Mouse (Mus musculus): ENCODE data around the gene Sytl1.

Sytl1 gene

GRCm38 (mm10) chr4:133212562-133213267 lies 50.2 kb downstream of the Sytl1 start:
- peak; percentile 87 for DNase-seq (ENCODE audit: low read depth, low spot score)

GRCm38 (mm10) chr4:133211751-133212561 lies 51.0 kb downstream of the Sytl1 start, which contains the start of the genes Cd164l2 and Gpr3:
Gene Cd164l2 (plus strand): TSS chr4:133212131.
Gene Gpr3 (minus strand): TSS chr4:133212536.
- DNase-seq (ENCODE audit: low read depth, low spot score) = no peak

GRCm38 (mm10) chr4:133210788-133211390 lies 52.0 kb downstream of the Sytl1 start:
- DNase-seq (ENCODE audit: low read depth, low spot score) = no peak

- no peak for DNase-seq (ENCODE audit: low read depth, low spot score)
Observed at GRCm38 (mm10) chr4:133210023-133210787, 52.7 kb downstream of the Sytl1 start.

GRCm38 (mm10) chr4:133209366-133209765 lies 53.5 kb downstream of the Sytl1 start:
- peak; percentile 67 for DNase-seq (ENCODE audit: low read depth, low spot score)

- no peak for DNase-seq (ENCODE audit: low read depth, low spot score)
Observed at GRCm38 (mm10) chr4:133204379-133204778, 58.5 kb downstream of the Sytl1 start.

- no peak for DNase-seq (ENCODE audit: low read depth, low spot score)
Observed at GRCm38 (mm10) chr4:133203591-133203990, 59.3 kb downstream of the Sytl1 start.
